Mouse (Mus musculus) liver, embryonic 15.5 days (tissue): ENCODE measurements around the gene Tomm40l. TPM values are rescaled to one million over a fixed set of nuclear protein-coding genes. Genes with fewer than 3 reads are reported as not detected.
"Not testable (repeated sequence)": the region's sequence is repeated elsewhere in the genome, so short reads cannot be mapped to it uniquely, and the experiment has no call there.

Experiments
- ATAC-seq: fragments of 200-750 bp; cut with Nextera tagmentation; 2 replicates; pipeline ENCODE4 v1.8.0; 2017; ENCODE audit warnings: moderate number of reproducible peaks, mild to moderate bottlenecking, moderate library complexity; ENCODE audit not compliant: insufficient read depth
- H3K27ac ChIP-seq: fragments of 300-500 bp; sonication (generic); replicated peaks from 2 replicates; pipeline ENCODE4 v1.5.1; 2015; ENCODE audit warnings: mild to moderate bottlenecking, inconsistent platforms
- H3K27me3 ChIP-seq: fragments of 300-500 bp; sonication (generic); 2 replicates; pipeline ENCODE4 v1.6.1; 2015; ENCODE audit warnings: mild to moderate bottlenecking, inconsistent platforms
- H3K36me3 ChIP-seq: fragments of 300-500 bp; sonication (generic); replicated peaks from 2 replicates; pipeline ENCODE4 v1.6.1; 2015; ENCODE audit warnings: moderate library complexity, mild to moderate bottlenecking, inconsistent platforms
- H3K4me1 ChIP-seq: fragments of 300-500 bp; sonication (generic); replicated peaks from 2 replicates; pipeline ENCODE4 v1.6.1; 2015; ENCODE audit warnings: inconsistent platforms
- H3K4me2 ChIP-seq: fragments of 300-500 bp; sonication (generic); 2 replicates; pipeline ENCODE4 v1.6.1; 2015; ENCODE audit warnings: moderate library complexity, mild to moderate bottlenecking, inconsistent platforms
- H3K4me3 ChIP-seq: fragments of 300-500 bp; sonication (generic); replicated peaks from 2 replicates; pipeline ENCODE4 v1.5.1; 2015; ENCODE audit warnings: mild to moderate bottlenecking, inconsistent platforms
- H3K9ac ChIP-seq: fragments of 300-500 bp; sonication (generic); 2 replicates; pipeline ENCODE4 v1.6.1; 2015; ENCODE audit warnings: moderate library complexity, mild to moderate bottlenecking, inconsistent platforms
- H3K9me3 ChIP-seq: fragments of 300-500 bp; sonication (generic); replicated peaks from 2 replicates; pipeline ENCODE4 v1.6.1; 2016; ENCODE audit warnings: inconsistent platforms
- WGBS: fragments of 180-500 bp; shearing (Covaris S2); methylation state at CpG from one replicate; pipeline ENCODE4 v1.1.7; 2015; ENCODE audit warnings: mixed read lengths; ENCODE audit not compliant: insufficient replicate concordance; 5-methylcytosine and 5-hydroxymethylcytosine counted together
- polyA plus RNA-seq: library from polyadenylated mRNA; unstranded; fragments of >200 nt; fragmentation: Nextera tagmentation; extraction: Ambion mirVana; gene quantifications from 2 replicates; pipeline ENCODE4 v1.2.1, GENCODE M21; 2015

The Tomm40l gene
- polyA plus RNA-seq, 1 experiment from 2014 or later, result 15.8 TPM

DNA sequence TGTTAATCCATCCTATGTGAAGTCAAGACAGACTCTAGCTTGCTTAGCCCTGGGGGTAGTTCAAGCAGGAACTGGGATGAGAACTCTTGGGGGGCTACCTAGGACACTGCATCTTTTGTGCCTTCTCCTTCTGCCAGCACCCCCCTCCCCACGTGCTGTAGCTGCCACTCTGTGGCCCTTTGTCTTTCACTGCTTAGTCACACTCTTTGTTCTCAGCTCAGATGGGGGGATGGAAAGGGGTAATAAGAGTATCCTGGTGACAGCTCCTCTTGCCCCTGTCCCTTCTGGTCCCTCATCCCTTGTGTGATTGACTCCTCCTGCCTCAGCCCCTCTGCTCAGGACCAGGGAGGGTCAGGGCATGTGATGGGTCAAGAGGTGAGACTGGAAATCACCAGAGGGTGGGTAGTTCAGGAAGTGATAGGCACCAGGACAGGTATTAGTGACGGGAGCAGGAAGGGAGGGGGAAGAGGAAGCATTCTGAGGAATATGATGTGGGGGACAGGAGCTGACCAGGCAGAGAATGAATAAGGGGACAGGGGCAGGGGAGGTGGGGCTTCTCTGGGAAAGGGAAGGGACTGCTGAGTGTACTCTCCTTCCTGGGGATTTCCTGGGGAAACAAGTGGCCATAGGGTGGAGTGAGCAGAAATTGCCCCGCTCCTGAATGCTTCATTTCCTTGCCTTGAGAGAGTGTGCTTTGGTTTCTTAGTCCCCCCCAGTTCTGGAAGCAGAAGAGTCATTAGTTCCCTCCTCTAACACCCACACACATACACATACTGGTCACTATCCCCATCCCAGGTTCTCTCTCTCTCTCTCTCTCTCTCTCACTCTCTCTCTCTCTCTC, 26.3 kb upstream of the Tomm40l start:
- Histone ChIP-seq H3K4me2 (peak overlapping the region; percentile 94; the same call in 1 of the 2 replicates), H3K27me3 (peaks cover 52% of the 10 kb centered on the region), H3K36me3 (peaks cover 17% of the 10 kb centered on the region), H3K9me3 (no peaks in the 10 kb centered on the region), H3K27ac (0 out of 2 replicates have a peak overlapping the region, but pooled peaks have one; percentile 89), H3K4me1 (peaks cover 45% of the 10 kb centered on the region), H3K9ac (no peak overlapping the region), H3K4me3 (no peak overlapping the region)
- ATAC-seq, result no peak
- 34% methylated on average over 3 of the region's 3 CpGs for WGBS

DNA sequence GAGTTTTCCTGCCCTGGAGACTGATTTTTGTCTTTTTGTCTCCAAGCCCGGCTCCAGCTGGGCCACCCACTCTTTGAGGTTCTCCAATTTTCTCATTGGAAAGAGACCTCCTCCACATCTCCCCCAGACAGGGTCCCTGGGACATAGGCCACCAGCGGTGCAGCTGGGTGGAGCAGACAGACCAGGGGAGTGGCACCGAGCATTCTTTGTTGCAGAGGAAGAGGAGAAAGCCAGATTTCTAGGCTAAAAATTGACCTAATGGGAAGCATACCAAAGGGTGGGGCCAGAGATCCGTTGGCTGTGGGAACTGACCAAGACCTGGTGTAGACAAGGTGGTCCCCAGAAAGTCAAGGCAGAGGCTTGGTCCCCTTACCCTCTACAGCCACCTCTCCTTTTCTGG, 25.6 kb upstream of the Tomm40l start:
- peaks cover 24% of the 10 kb centered on the region for H3K36me3 ChIP-seq
- peaks cover 46% of the 10 kb centered on the region for H3K4me1 ChIP-seq
- H3K4me2 ChIP-seq, result peak overlapping the region; percentile 94
- peak overlapping the region; percentile 78 for H3K4me3 ChIP-seq
- WGBS, result 17% methylated on average over 4 of the region's 4 CpGs
- no peaks in the 10 kb centered on the region for H3K9me3 ChIP-seq
- no peak for ATAC-seq
- peak overlapping the region; percentile 82 for H3K9ac ChIP-seq
- peak overlapping the region; percentile 89 for H3K27ac ChIP-seq
- H3K27me3 ChIP-seq, result peaks cover 46% of the 10 kb centered on the region

DNA sequence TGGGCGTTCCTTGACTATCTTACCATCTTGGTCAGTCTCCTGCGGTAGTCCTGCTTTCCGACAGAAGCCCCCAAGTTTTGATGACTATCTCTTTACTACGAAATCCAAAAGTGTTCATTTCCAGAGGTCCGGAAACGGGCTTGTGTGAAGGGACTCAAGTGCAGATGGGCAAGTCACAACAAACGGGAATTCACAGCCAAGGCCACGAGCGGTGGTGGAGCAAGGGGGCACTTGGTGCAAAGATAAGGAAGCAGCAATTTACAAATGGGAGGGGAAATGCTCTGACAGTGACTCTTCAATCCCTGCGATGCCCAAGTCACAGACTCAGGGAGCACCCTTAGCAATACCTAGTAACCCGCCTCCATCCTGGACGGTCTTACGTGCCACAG, 25.1 kb upstream of the Tomm40l start:
- 5% methylated on average over 13 of the region's 13 CpGs for WGBS
- Histone ChIP-seq H3K9ac (peak overlapping the region; percentile 82), H3K4me2 (peak overlapping the region; percentile 94), H3K9me3 (no peaks in the 10 kb centered on the region), H3K4me1 (peaks cover 46% of the 10 kb centered on the region), H3K36me3 (peaks cover 29% of the 10 kb centered on the region), H3K4me3 (peak overlapping the region; percentile 78), H3K27ac (peak overlapping the region; percentile 89), H3K27me3 (peaks cover 41% of the 10 kb centered on the region)
- peak; percentile 23; the same call in 1 of the 2 replicates for ATAC-seq

DNA sequence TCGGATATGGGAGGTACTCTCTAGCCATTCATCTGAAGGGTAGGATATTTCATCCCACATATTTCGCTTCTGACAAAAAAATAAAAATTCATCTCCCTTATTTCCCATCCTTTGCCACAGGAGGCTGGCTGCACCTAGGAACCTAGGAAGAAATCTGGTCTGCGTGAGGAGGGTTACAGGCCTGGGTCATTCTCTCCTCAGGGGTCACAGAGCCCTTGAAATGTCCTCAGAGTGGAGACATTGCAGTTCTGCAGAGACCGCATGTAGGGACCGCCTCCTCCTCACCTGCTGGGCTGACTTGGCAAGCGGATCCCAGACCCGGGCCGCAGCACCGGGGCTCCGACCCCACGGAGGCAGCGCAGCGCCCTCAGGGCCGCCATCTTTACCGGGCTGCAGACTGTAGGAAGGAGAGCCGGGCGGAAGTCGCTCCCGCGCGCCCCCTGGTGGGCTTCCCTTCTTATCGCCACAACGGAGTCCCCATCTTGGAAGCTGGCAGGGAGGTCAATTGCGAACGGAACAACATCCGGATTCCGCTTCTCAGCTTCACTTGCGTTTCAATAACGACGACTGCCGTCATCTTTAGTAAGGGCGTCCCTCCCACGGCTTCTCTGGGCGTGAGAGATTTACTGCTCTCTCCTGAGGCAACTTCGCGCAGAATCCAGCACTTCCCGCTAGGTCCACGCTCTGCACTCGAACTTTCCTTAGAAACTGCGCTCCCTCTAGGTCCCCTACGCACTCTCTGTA, 24.6 kb upstream of the Tomm40l start:
- H3K27ac ChIP-seq, result peak overlapping the region; percentile 89
- ATAC-seq, result peak; percentile 93
- peaks cover 35% of the 10 kb centered on the region for H3K27me3 ChIP-seq
- peak overlapping the region; percentile 82 for H3K9ac ChIP-seq
- peaks cover 34% of the 10 kb centered on the region for H3K36me3 ChIP-seq
- no peaks in the 10 kb centered on the region for H3K9me3 ChIP-seq
- peak overlapping the region; percentile 78 for H3K4me3 ChIP-seq
- under 1% methylated on average over 41 of the region's 41 CpGs for WGBS
- H3K4me2 ChIP-seq, result peak overlapping the region; percentile 94
- peaks cover 43% of the 10 kb centered on the region for H3K4me1 ChIP-seq

DNA sequence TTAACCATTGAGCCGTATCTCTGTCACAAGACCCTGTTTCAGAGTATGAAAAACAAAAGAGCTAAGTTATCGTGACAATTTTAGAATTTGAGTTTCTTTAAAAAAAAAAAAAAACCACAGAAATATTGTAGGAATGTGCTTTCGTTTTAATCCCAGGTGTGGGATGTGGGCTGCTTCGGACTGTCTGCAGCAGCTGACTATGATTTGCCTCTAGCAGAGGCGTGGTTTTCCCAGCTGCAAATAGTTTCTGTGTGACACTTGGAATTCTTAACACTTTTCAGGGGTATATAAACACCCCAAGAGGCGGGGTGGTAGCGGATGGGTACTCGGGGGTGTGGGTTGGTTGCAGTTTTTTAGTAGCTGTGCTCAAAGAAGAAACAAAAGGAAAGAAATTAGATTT, 23.0 kb upstream of the Tomm40l start:
- Histone ChIP-seq H3K4me2 (peak overlapping the region; percentile 94; the same call in 1 of the 2 replicates), H3K9ac (no peak overlapping the region), H3K9me3 (no peaks in the 10 kb centered on the region), H3K4me3 (no peak overlapping the region), H3K27ac (no peak overlapping the region), H3K27me3 (peaks cover 20% of the 10 kb centered on the region), H3K36me3 (peaks cover 48% of the 10 kb centered on the region), H3K4me1 (peaks cover 41% of the 10 kb centered on the region)
- WGBS, result 84% methylated on average over 8 of the region's 8 CpGs
- ATAC-seq, result no peak

DNA sequence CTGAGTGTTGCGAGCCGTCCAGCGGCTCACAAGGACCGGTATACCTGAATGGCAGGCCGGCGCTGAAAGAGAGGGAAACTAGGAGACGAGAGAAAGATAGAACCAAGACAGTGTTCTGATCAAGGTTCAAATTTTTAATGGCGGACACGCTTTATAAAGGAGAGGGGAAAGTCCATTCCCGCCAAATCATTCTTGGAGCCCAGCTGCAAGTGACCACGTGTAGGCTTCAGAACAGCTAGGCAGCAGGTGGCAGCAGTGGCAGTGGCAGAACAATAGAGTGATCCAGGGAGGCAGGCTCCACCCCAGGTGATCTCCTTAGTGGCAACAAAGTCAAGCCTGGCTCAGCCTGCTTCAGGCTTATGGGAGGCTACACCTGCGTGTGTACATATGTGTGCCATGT, 19.6 kb upstream of the Tomm40l start:
- H3K4me3 ChIP-seq, H3K27me3 ChIP-seq, ATAC-seq, H3K9me3 ChIP-seq, H3K27ac ChIP-seq, H3K9ac ChIP-seq, H3K4me2 ChIP-seq: not testable (repeated sequence)
- 82% methylated on average over 12 of the region's 12 CpGs for WGBS
- Histone ChIP-seq H3K36me3 (peaks cover 81% of the 10 kb centered on the region), H3K4me1 (peaks cover 36% of the 10 kb centered on the region)

DNA sequence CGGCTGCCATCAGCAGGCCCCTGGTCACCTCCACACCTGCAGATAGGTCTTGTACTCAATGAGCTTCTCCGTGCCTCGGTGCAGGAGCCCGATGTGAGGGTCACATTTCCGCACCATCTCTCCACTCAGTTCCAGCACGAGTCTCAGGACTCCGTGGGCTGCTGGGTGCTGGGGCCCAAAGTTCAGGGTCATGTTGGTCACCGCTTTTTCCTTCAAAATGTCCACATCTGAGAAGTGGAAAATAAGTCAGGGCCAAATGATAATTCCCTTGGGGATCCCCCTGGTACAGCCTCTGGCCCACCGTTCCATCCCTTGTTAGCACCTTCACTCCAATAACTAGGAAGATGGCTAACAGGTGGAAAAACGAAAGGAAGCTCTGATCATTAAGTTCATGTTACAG, 18.6 kb upstream of the Tomm40l start:
- Histone ChIP-seq H3K27ac (no peak overlapping the region), H3K4me3 (no peak overlapping the region), H3K9me3 (no peaks in the 10 kb centered on the region), H3K4me1 (peaks cover 29% of the 10 kb centered on the region), H3K36me3 (peaks cover 90% of the 10 kb centered on the region), H3K9ac (no peak overlapping the region), H3K4me2 (no peak overlapping the region), H3K27me3 (no peaks in the 10 kb centered on the region)
- ATAC-seq, result no peak
- WGBS, result 79% methylated on average over 10 of the region's 10 CpGs

DNA sequence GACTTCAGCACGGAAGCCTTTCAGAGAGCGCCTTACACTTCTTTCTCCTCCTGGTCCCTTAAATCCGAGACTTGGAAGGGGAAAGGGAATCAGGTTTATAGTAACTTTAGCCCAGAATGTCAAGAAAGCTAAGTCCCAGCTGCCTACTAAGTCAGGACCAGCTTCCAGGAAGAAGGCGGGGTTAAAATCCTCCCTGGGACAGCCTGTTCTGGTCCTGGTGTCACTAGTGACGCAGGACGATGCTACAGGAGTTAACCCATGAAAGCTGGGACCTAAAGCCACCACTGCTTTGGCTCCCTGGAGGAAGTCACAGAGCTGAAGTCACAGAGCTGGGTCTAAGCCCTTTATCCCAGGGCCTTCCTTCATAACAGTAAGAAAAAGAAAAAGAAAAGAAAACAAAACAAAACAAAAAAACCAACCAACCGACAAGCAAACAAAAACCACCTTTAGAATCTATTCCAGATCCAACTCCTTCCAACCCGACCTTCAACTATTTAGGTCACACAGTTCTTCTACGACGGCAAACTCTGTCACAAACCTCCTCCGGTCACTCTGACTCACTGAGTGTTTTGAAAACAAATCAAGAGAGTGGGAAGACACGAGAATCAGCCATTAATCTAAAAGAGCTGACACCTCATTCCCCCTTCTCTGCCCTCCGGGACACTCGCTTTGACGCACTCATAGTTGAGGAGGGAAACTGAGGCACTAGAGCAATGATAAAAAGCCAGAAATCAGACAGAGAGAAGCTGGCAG, 17.9 kb upstream of the Tomm40l start:
- Histone ChIP-seq H3K4me2 (no peak overlapping the region), H3K36me3 (peaks cover 91% of the 10 kb centered on the region), H3K27ac (no peak overlapping the region), H3K4me1 (peaks cover 26% of the 10 kb centered on the region), H3K27me3 (no peaks in the 10 kb centered on the region), H3K4me3 (no peak overlapping the region), H3K9ac (no peak overlapping the region), H3K9me3 (no peaks in the 10 kb centered on the region)
- no peak for ATAC-seq
- WGBS, result 73% methylated on average over 15 of the region's 15 CpGs

DNA sequence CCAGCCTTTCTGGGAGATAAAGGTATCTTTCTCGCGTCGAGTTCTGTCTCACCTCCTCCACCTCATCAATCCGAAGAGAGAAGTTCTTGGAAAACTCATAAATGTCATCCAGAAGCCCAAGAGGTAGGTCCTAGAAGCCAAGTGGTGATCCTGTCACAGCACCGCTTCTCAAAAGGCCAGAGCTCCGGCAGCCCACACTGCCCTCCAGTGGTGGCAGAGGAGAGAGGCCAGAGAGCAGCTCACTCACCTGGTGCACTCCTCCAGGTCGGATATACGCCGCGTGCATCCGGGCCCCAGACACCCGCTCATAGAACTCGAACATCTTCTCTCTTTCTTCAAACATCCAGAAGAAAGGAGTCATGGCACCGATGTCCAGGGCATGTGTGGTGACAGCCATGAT, 16.1 kb upstream of the Tomm40l start:
- H3K36me3 ChIP-seq, result peaks cover 93% of the 10 kb centered on the region

DNA sequence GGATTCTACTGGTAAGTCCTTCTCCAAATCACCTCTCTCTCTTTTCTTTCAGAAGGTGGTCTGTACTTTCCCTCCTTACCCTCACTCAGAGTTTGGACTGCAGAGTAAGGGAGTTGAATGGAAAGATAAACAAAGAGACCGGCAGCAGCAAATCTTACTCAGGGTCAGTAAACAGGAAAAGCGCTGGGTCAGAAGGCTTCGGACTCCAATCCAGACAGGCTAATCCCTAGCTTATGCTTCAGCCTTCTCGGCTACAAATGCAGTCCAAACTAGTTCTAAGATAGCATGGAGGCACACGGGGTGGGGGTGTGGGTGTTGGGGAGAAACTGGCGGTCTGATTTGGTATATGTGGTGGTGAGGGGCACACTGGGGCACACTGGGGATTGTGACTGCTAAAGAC, 15.1 kb upstream of the Tomm40l start:
- Histone ChIP-seq H3K9ac (no peak overlapping the region), H3K4me1 (peaks cover 43% of the 10 kb centered on the region), H3K36me3 (peaks cover 83% of the 10 kb centered on the region), H3K27ac (peak overlapping the region; percentile 24), H3K4me3 (no peak overlapping the region), H3K27me3 (no peaks in the 10 kb centered on the region), H3K9me3 (no peaks in the 10 kb centered on the region), H3K4me2 (no peak overlapping the region)
- 72% methylated on average over 6 of the region's 6 CpGs for WGBS
- ATAC-seq, result no peak

More for the DNA sequence above, 16.1 kb upstream of the Tomm40l start:
- ATAC-seq, result no peak
- no peak overlapping the region for H3K4me3 ChIP-seq
- H3K27ac ChIP-seq, result no peak overlapping the region
- H3K27me3 ChIP-seq, result no peaks in the 10 kb centered on the region
- no peaks in the 10 kb centered on the region for H3K9me3 ChIP-seq
- no peak overlapping the region for H3K4me2 ChIP-seq
- H3K9ac ChIP-seq, result no peak overlapping the region
- H3K4me1 ChIP-seq, result peaks cover 33% of the 10 kb centered on the region
- WGBS, result 64% methylated on average over 14 of the region's 14 CpGs

DNA sequence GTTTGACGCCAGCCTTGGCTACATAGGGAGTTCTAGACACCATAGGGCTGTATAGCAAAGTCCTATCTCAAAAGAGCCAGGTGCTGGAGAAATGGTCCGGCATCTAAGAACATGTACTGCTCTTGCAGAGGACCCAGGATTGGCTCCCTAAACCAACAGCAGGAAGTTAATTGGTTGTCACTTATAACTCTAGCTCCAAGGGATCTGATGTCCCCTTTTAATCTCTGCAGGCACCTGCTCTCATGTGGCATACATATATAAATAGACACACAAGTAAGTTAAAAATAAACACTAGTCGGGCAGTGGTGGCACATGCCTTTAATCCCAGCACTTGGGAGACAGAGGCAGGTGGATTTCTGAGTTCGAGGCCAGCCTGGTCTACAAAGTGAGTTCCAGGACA, 13.5 kb upstream of the Tomm40l start:
- Histone ChIP-seq H3K4me3 (no peak overlapping the region), H3K9ac (no peak overlapping the region), H3K27me3 (no peaks in the 10 kb centered on the region), H3K27ac (no peak overlapping the region), H3K4me1 (peaks cover 50% of the 10 kb centered on the region), H3K9me3 (no peaks in the 10 kb centered on the region), H3K36me3 (peaks cover 68% of the 10 kb centered on the region), H3K4me2 (no peak overlapping the region)
- WGBS, result 62% methylated on average over 4 of the region's 4 CpGs
- ATAC-seq, result no peak
